Mouse (Mus musculus) kidney, adult 11 months (tissue): ENCODE measurements around the gene Xlr3a.
"Not testable (repeated sequence)": the region's sequence is repeated elsewhere in the genome, so short reads cannot be mapped to it uniquely, and the experiment has no call there.

Experiments
- DNase-seq: peaks from one replicate; pipeline ENCODE4 v3.0.0; 2022

Gene Xlr3a

DNA sequence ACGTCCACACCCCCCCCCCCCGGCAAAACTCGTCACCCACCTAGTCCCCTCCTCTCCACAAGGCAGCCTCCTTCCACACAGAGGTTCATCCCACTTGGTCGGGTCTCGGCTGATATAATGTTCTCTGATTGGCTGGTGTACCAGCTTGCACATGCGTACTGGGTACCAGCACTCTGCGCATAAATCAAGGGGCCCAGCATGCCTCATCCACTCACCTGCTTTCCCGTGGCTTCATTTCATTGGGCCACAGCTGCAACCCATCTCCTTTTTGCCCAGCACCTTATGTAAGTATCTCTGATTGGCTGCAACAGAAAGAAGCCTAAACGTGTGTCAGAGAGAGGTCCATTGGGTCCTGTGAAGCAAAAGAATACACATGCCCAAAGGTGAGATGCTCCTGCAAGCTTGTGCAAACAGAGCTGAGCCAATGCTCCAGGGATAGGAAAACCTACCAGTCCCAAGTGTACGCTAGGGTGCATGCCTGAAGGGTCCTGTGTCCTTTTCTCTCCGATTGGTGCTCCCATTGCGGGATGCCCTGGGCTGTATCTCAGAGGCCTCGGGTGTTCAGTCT is at the start of gene Xlr3a:
Gene Xlr3a, minus strand, starts transcription at position 155 of the 568 bp plus-strand sequence.
- not testable (repeated sequence) for DNase-seq

GRCm38 (mm10) chrX:73143218-73143618 is 46.3 kb upstream of the Xlr3a start:
- DNase-seq: not testable (repeated sequence)

DNA sequence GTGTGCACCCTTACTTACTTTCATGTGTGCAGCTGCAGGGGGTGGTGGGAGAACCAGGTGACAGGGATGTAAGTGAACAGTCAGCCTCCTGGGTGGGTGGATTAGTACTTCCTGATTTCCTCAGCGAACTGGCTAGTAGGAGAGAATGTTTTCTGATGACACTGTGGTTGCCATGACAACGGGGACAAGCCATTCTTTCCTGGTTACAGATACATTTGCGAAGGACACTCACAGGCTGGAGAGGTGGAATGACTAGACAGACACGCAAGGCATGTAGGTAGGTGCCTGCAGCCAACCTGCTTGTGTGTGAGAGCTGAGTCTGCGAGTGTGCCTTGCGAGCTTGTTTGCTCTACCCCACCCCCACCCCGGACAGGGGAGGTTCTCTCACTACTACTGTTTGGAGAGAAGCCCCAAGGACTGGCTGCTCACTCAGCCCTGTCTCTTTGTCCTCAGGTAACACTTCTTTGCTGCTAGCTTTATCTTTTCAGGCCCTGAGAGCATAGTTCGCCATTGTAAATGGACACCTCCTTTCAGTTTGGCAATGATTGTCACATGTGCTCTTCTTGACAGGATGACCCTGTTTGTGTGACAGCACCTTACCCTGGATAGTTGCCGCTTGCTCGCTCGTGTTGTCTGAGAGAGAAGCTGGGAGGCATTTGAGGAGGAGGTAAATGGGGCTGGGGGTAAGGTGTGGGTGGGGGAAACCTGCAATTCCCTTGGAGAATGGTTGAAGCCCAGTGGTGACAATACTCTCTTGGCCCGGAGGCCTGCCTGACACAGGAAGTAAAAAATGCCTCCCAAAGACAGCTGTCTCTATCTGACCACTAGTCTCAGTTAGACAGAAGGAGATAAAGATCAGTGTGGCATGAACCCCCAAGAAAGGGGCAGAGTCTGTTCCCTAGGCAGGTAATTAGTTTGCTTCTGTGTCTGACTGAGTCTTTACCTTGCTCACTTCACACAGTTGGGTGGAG is 26.2 kb upstream of the Xlr3a start:
- DNase-seq: not testable (repeated sequence)

DNA sequence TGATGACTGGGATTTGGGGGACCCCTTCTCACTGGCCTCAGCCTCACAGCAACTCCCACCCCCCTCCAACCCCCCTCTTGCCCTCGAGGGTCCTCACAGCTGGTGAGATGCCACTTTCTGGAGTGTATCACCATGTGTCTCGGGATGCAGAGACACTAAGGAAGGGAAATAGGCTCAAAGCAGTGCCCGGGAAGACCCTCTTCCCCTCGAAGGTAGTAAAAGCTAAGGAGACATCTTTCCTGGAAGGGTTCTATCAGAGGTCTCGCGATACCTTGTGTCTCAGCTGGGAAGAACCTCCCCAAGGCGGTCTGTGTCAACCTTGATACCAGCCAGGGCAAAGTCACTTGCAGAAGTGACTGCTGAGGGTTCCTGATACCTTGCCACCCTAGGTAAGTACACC is 19.9 kb upstream of the Xlr3a start, which contains the start of gene Gm14685:
Gene Gm14685, plus strand, starts transcription at position 301 of the 400 bp plus-strand sequence.
- not testable (repeated sequence) for DNase-seq

DNA sequence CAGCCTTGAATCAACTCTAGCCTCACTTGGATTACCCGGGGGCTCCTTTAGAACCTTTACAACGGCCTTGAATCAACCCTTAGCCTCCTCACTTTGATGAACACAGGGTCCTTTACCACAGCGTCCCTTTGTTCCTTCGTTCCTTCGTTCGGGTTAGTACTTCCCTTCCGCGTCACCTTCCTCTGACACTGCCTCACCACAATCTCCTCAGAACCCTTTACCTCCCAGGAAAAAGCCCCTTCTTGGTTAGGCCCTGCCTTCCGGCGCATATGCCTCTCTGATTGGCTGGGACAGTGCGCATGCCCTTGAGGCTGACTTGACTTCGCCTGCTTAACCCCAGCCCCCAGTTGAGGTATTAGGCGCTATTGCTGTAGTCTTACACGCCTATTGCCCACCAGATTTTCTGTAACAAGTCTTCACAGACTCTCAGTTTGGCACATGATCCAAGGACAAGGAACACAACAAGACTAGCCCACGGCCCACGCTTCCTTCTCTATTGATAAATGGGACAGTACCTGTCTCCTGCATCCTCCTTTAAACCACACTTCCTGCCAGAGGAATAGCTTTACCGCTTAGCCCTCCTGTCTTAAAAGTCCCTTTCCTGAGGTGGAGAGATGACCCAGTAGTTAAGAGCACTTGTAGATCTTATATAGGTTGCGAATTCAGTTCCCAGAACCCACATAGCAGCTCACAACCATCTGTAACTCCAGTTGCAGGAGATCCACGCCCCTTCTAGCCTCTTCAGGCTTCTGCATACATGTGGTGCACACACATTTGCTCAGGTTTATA is 14.4 kb downstream of the Xlr3a start, which contains the start of gene Xlr4a:
Gene Xlr4a, minus strand, starts transcription at position 212 of the 789 bp plus-strand sequence.
- not testable (repeated sequence) for DNase-seq

DNA sequence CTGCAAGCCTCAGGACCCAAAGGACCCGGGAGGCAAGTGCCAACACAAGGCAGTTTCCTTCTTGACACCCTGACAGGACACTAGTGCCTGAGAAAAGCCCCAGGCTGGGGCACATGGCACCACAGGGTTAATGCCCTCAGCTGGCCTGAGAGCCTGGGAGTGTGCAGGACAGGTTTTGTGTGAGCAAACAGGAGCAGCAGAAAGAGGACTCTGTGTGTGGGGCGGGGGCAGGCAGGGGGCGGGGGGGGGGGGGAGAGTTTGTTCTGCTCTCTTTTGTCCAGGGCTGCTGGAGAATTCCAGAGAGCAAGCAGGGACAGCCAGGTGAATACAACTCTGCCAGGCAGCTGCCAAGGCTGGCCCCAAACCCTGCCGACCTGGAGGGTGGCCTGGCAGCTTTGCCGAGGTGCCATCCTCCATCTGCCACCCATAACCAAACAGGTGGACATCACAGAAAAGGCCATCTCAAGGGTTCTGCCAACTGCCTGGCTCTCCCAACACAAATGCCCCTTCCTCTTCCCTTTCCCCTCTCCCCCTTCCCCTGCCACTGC is 30.1 kb downstream of the Xlr3a start:
- DNase-seq: not testable (repeated sequence)

DNA sequence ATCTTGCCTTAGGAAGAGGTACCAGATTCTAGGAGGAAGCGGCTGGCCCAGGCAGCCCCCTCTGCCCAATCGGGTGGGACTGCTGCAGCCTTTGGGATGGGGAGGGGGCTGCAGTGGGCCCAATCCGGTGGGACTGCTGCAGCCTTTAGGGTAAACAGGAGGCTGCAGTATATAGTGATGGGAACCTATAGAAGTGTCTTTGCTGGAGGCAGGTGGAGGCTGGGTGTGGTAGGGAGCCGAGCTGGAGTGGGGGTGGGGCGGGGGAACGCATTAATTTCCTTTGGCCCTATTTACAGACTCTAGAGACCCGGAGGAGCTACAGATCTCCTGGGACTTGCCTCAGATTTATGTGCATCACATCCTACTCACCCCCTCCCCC is 32.5 kb downstream of the Xlr3a start, which contains the start of gene Pnma3:
Gene Pnma3, plus strand, starts transcription at position 373 of the 379 bp plus-strand sequence.
- no peak for DNase-seq

DNA sequence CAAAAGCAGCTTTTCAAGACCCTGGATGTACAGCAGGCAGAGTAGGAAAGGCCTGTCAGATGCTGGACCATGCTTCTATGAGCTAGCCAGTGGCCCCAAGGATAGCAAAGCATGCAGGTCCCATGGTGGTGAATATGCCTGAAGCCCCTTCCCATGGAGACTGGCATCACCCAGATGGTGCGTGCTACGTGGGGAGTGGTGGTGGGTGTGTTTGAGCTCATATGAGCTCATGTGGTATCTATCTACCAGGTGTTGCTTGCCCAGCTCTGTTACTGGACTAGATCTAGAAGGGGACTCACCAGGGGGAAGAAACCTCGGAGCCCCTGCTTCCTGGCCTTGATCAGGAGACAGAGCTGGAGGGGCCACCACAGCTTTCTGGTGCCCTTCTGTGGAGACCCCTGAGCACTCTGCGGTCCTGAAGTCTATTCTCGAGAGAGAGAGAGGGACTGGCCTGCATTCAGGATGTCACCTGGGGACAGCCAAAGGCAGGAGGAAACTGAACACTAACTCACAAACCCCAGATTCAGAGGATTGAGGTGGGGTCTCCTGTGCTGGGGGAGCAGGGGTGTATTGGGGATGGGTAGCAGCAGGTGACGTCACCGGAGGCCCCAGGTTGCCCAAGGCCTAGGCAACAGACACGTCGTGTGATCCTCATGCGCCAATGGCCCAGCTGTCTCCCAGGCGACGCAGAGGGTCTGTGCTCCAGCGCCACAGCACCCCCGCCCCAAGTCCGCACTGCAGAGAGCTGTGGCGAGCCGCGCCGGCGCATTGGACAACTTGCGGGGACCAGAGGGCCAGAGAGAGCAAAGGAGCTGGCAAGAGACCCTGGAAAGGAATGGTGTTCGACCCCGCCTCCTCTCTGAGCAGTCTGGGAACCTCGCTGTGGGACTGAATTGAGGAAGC is 33.1 kb downstream of the Xlr3a start:
- DNase-seq: no peak

GRCm38 (mm10) chrX:73062323-73062722 is 34.6 kb downstream of the Xlr3a start:
- DNase-seq: no peak

- no peak for DNase-seq
Measured at GRCm38 (mm10) chrX:73061528-73061927, 35.4 kb downstream of the Xlr3a start.

- peak; percentile 90 for DNase-seq
Measured at GRCm38 (mm10) chrX:73053860-73054563, 42.9 kb downstream of the Xlr3a start.

GRCm38 (mm10) chrX:73039666-73040065 is 57.2 kb downstream of the Xlr3a start:
- DNase-seq: no peak

DNA sequence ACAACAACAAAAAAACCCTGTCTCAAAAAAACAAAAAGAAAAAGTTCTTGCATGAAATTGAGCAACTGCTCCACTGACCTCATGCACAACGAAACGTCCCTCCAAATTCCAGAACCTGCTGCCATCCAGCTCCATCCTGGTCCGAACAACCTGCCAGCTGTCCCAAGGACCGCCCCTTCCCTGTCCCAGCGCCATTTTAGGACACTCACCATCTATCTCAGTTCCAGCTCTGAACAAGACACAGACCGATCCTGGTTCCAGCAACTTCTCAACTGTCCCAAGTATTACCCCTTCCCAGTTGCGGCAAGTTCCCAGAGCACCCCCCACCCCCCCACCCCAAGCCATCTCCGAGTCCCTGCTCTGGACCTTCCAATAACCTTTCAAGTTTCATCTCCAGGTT is 58.1 kb downstream of the Xlr3a start:
- DNase-seq: no peak

- no peak for DNase-seq
Measured at GRCm38 (mm10) chrX:73037003-73037402, 59.9 kb downstream of the Xlr3a start, which contains the start of gene Pnma5. Pnma5 (minus strand) TSS chrX:73037103.
